Mouse (Mus musculus): ENCODE measurements around the gene Pip5kl1.

Pip5kl1 gene

GRCm38 (mm10) chr2:32587731-32588321 lies 13.2 kb downstream of the Pip5kl1 start:
- DNase-seq = no peak

GRCm38 (mm10) chr2:32589213-32589795 lies 14.7 kb downstream of the Pip5kl1 start:
- DNase-seq = peak; percentile 77

DNA sequence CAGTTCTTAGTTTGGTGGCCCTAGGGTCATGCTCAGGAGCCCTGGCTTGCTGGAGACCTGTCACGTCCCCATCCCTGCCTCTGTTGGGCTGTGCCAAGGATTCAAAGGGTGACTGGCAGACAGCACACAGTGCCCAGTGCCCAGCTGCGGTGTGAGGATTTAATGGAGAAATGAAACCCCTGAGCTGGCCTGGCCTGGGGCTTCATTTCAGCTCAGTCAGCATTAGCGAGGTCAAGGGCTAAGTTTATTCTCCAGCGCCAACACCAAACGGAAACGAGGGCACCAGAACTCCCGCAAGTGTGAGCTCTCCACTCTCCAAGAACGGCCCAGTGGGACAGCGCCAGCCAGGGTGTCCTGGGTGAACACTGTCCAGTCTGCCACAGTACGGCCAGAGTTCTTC lies 15.6 kb downstream of the Pip5kl1 start:
- no peak for DNase-seq

DNA sequence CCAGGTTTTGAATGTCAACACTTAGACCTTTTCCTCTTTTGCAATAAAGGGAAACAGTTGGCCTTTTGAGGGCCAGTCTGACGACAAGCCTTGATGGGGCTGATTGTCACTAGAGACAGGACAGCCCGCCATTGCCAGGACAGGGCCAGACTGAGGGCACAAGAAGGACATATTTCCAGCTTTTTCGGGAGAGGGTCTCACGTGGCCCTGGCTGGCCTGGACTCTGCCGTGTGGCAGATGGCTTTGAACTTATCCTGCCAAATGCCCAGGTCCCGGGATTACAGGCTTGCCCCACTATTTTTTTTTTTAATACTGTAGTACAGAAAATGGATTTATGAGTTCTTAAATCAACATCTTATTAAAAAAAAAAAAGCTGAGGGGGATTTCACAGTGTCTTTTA lies 16.7 kb downstream of the Pip5kl1 start:
- no peak for DNase-seq

DNA sequence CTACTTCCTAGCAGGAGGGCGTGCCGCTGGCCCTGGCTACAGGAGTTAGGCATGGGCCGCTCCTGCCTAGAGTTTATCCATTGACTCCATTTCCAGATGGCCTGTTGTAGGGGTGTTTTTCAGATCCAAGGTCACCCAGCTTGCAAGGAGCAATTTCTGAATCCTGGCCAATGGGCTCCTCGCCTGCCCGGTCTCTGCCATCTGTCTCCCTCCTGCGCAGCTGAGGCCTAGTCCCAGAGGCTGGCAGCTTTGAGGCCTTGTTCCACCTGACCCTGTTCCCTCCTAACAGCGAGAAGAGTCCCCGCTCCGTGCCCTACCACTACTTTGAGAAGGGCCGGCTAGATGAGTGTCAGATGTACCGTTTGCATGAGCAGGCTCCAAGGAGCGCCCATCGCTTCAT lies 22.1 kb downstream of the Pip5kl1 start:
- no peak for DNase-seq

DNA sequence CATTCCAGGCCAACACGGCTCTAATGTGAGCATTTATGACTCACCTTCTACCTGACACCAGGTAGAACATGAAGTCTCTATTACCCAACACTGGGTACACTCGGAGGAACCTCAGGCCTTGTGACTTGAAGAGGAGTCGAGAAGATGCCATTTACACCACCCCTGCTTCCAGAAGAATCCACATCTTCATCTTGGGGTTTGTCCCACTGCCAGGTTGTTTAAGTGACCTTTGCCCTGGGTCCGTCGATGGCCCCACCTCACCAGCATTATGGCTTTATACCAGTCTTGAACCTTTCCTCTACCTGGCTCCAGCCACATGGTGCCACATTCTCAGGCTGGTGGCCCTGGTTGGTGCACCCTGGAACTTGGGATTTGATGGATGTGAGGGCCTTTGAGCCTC lies 22.7 kb downstream of the Pip5kl1 start:
- no peak for DNase-seq

DNA sequence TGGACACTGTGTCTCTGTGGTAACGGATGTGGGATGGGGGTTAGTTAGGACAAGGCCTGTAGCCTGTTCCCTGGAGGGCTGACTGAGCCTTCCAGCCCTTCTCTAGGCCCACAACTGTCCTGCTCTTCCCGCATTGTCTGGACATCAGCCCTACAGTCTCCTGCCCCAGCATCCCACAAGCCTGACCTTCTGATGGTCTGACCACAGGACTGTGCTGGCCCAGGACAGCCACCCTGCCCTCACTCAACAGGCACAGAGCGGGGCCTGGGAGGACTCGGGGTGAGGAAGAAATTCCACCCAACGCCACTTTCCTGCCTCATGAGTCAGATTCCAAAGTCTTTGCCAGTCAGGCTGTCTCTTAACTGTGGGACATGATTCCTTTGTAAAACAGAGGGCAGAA lies 23.1 kb downstream of the Pip5kl1 start:
- DNase-seq = no peak

DNA sequence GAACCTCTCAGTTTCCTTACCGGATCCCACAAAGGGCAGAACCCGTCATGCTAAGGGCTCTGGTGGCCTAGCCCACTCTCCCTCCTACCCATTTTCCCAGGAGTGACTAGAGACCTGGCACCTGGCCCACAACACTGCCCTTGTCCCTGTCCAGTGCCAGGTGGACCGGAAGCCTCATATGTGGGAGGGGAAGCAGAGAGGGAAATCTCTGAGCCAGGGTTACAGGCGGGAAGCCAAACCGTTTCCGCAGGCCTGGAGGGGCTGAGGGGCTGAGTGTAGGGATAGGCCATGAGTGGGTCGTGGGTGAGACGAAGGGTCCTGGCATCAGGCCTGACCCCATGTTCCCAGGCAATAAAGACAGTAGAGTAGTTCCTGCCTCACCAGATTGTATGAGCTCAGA lies 23.9 kb downstream of the Pip5kl1 start:
- no peak for DNase-seq

- no peak for DNase-seq
Measured at GRCm38 (mm10) chr2:32599409-32599808, 24.8 kb downstream of the Pip5kl1 start, which contains the start of gene St6galnac6. Gene St6galnac6 (plus strand): TSS chr2:32599709.

DNA sequence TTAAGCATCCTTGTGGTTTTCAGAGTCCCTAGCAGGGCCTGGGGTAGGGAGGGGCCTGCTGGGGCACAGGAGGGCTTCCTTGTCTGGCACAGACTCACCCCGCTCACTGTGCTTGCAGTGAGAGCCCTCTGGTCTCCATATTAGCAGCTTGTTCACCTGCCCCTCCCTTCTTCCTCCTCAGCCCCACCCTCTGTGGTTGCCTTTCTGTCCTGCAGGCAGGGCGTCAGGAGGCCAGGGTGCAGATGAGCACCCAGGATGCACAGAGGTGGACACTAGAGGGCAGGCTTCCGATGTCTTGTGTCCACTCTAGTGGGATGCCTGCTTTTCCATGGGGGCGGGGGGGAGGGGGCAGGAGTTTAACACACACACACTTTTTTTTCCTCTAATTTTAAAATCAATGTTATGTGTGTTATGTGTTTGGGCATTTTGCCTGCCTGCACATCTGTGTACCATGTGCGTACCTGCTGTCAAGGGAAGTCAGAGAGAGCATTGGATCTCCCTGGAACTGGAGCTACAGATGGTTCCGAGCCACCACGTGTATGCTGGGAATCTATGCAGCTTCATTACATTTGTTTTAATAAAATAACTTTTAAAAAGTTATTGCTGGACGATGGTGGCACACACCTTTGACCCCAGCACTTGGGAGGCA lies 26.9 kb downstream of the Pip5kl1 start:
- DNase-seq = no peak

GRCm38 (mm10) chr2:32602600-32603054 lies 28.0 kb downstream of the Pip5kl1 start:
- DNase-seq = peak; percentile 88

DNA sequence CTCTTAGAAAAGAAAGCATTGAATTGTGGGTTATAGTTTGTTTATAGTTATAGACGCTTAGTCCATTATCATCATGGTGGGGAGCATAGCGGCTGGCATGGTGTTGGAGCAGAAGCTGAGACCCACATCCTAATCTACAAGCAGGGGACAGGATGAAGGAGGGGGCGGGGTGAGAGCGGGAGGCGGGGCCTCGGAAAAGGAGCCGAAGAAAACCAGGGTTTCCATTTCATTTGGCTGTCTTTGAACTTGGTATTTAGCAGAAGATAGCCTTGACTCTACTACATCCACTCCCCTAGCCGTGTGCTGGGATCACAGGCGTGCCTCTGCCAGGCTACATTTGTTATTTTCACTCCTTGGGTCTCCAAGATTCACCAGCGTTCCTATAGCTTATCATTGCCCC lies 30.0 kb downstream of the Pip5kl1 start:
- no peak for DNase-seq

GRCm38 (mm10) chr2:32606161-32607142 lies 31.9 kb downstream of the Pip5kl1 start:
- DNase-seq = peak; percentile 91

GRCm38 (mm10) chr2:32607262-32607947 lies 32.8 kb downstream of the Pip5kl1 start:
- DNase-seq = peak; percentile 63

- DNase-seq = peak; percentile 53
Measured at GRCm38 (mm10) chr2:32608141-32608777, 33.7 kb downstream of the Pip5kl1 start.

GRCm38 (mm10) chr2:32608778-32609435 lies 34.3 kb downstream of the Pip5kl1 start:
- no peak for DNase-seq

- no peak for DNase-seq
Measured at GRCm38 (mm10) chr2:32610610-32611229, 36.1 kb downstream of the Pip5kl1 start.

- DNase-seq = no peak
Measured at GRCm38 (mm10) chr2:32612274-32612673, 37.7 kb downstream of the Pip5kl1 start.

DNA sequence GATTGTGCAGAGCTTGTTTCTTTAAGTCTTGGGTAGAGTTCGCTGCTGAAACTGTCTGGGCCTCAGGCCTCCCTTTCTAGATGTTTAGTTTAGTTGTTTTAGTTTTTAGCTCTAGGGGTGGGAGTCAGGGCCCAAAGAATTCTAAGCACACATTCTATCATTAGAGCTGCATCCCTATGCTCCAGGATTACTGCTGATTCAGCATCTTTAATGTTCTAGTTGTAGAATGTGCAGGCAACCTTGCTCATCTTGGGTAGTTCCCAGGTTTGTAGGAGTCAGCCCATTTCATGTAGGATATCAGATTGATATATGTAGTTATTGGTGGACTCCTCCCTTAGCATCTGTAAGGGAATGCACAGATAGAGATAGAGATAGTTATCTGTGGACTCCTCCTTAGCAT lies 42.5 kb downstream of the Pip5kl1 start:
- no peak for DNase-seq

- no peak for DNase-seq
Measured at GRCm38 (mm10) chr2:32617601-32618000, 43.0 kb downstream of the Pip5kl1 start.

GRCm38 (mm10) chr2:32618051-32618450 lies 43.5 kb downstream of the Pip5kl1 start:
- no peak for DNase-seq
